Mouse (Mus musculus): ENCODE results near the gene Prss16.

- TF ChIP-seq CTCF (IDR thresholded peaks at IDR 0.05; ENCODE audit: low read depth) (peak; percentile 81), EP300 (optimal IDR thresholded peaks at IDR 0.05) (no peak)
Observed at GRCm38 (mm10) chr13:22043503-22044431, 34.2 kb upstream of the Prss16 start.

All from stomach, postnatal 0 days (tissue).